10 mouse cellular contexts compared by ENCODE assay signal in genomic region chr13:60420842-60421696, GRCm38 (mm10).
DNase-seq lines count a peak whose midpoint lies in the region; ATAC-seq lines count a peak whose summit lies in the region.
"Had no signal": no experiment of that assay in that cellular context is flagged by ENCODE, and none has a peak within 500 bp of the region (broad histone marks: within the 10 kb centered on the region; RNA-seq: fewer than 3 reads in every experiment).

No protein-coding gene starts in this region.

- no peak for ATAC-seq in forebrain, embryonic 11.5 days (replicated peaks; ENCODE audit: low FRiP score)
- no peak for ATAC-seq in forebrain, embryonic 15.5 days (replicated peaks)
- ATAC-seq in liver, embryonic 13.5 days (ENCODE audit: low read depth): peak; percentile 18; the same call in 1 of the 2 replicates
- ATAC-seq in liver, embryonic 11.5 days (replicated peaks; ENCODE audit: low FRiP score): no peak
- ATAC-seq in heart, embryonic 13.5 days (ENCODE audit: extremely low read depth, insufficient number of reproducible peaks, low FRiP score, low TSS enrichment): peak; percentile 64; the same call in 1 of the 2 replicates
- no peak for ATAC-seq in limb, embryonic 15.5 days (ENCODE audit: insufficient number of reproducible peaks, low FRiP score, low TSS enrichment, low read depth)
- no peak for ATAC-seq in erythroblast, adult 5-6 weeks (replicated peaks; ENCODE audit: low FRiP score, poor library complexity, severe bottlenecking)
- ATAC-seq: forebrain, embryonic 16.5 days had no signal

- 72% methylated on average over 3 of the region's 3 CpGs for WGBS in forebrain, embryonic 11.5 days
- 40% methylated on average over 3 of the region's 3 CpGs for WGBS in forebrain, embryonic 15.5 days
- WGBS in liver, embryonic 13.5 days (ENCODE audit: insufficient replicate concordance): 33% methylated on average over 3 of the region's 3 CpGs
- WGBS in liver, embryonic 11.5 days: 40% methylated on average over 3 of the region's 3 CpGs
- WGBS in heart, embryonic 13.5 days: 19% methylated on average over 3 of the region's 3 CpGs
- WGBS in limb, embryonic 15.5 days: 47% methylated on average over 3 of the region's 3 CpGs

- H3K27ac ChIP-seq in forebrain, embryonic 11.5 days (ENCODE audit: low read depth, low read length): no peak overlapping the region
- no peak overlapping the region for H3K27ac ChIP-seq in forebrain, embryonic 15.5 days (replicated peaks)
- H3K27ac ChIP-seq in liver, embryonic 13.5 days: no peak overlapping the region
- H3K27ac ChIP-seq in liver, embryonic 11.5 days (ENCODE audit: low read depth, low read length): no peak overlapping the region
- peak overlapping the region; percentile 83 for H3K27ac ChIP-seq in heart, embryonic 13.5 days (replicated peaks)
- H3K27ac ChIP-seq in limb, embryonic 15.5 days: peak overlapping the region; percentile 58

- H3K9ac ChIP-seq in forebrain, embryonic 11.5 days (ENCODE audit: low read length): no peak overlapping the region
- no peak overlapping the region for H3K9ac ChIP-seq in forebrain, embryonic 15.5 days (replicated peaks)
- H3K9ac ChIP-seq in liver, embryonic 13.5 days: no peak overlapping the region
- no peak overlapping the region for H3K9ac ChIP-seq in liver, embryonic 11.5 days (ENCODE audit: low read depth, low read length)
- 0 out of 2 replicates have a peak overlapping the region, but pooled peaks have one; percentile 19 for H3K9ac ChIP-seq in heart, embryonic 13.5 days
- no peak overlapping the region for H3K9ac ChIP-seq in limb, embryonic 15.5 days

- no peaks in the 10 kb centered on the region for H3K9me3 ChIP-seq in forebrain, embryonic 11.5 days (ENCODE audit: control insufficient read depth, low read length)
- H3K9me3 ChIP-seq in forebrain, embryonic 15.5 days: no peaks in the 10 kb centered on the region
- no peaks in the 10 kb centered on the region for H3K9me3 ChIP-seq in liver, embryonic 13.5 days (replicated peaks)
- H3K9me3 ChIP-seq in liver, embryonic 11.5 days (ENCODE audit: control insufficient read depth, low read length): no peaks in the 10 kb centered on the region
- H3K9me3 ChIP-seq in heart, embryonic 13.5 days: 0 out of 2 replicates have a peak, but pooled peaks cover 3% of the 10 kb centered on the region
- H3K9me3 ChIP-seq in limb, embryonic 15.5 days: no peaks in the 10 kb centered on the region

- no peaks in the 10 kb centered on the region for H3K36me3 ChIP-seq in forebrain, embryonic 11.5 days (ENCODE audit: control insufficient read depth, insufficient read depth, low read length)
- H3K36me3 ChIP-seq in forebrain, embryonic 15.5 days: no peaks in the 10 kb centered on the region
- H3K36me3 ChIP-seq in liver, embryonic 13.5 days: no peaks in the 10 kb centered on the region
- H3K36me3 ChIP-seq in liver, embryonic 11.5 days (ENCODE audit: control insufficient read depth, insufficient read depth, low read length): no peaks in the 10 kb centered on the region
- no peaks in the 10 kb centered on the region for H3K36me3 ChIP-seq in heart, embryonic 13.5 days
- no peaks in the 10 kb centered on the region for H3K36me3 ChIP-seq in limb, embryonic 15.5 days

- no peaks in the 10 kb centered on the region; the same call in 1 of the 2 replicates for H3K4me1 ChIP-seq in forebrain, embryonic 11.5 days (replicated peaks; ENCODE audit: control insufficient read depth, insufficient read depth, low read length)
- H3K4me1 ChIP-seq in forebrain, embryonic 15.5 days: no peaks in the 10 kb centered on the region
- H3K4me1 ChIP-seq in liver, embryonic 13.5 days (replicated peaks): no peaks in the 10 kb centered on the region
- no peaks in the 10 kb centered on the region for H3K4me1 ChIP-seq in liver, embryonic 11.5 days (replicated peaks; ENCODE audit: control insufficient read depth, insufficient read depth, low read length)
- peaks cover 24% of the 10 kb centered on the region for H3K4me1 ChIP-seq in heart, embryonic 13.5 days
- peaks cover 48% of the 10 kb centered on the region for H3K4me1 ChIP-seq in limb, embryonic 15.5 days

- peak; percentile 43 for DNase-seq in forebrain, embryonic 11.5 days (ENCODE audit: low spot score)
- no peak for DNase-seq in liver, embryonic 13.5 days
- no peak for DNase-seq in liver, embryonic 11.5 days (ENCODE audit: low spot score)
- no peak for DNase-seq in yolk sac, embryonic 10.5 days (ENCODE audit: low spot score)

- no peak overlapping the region for H3K4me3 ChIP-seq in forebrain, embryonic 11.5 days (ENCODE audit: low read depth, low read length)
- H3K4me3 ChIP-seq in forebrain, embryonic 15.5 days: no peak overlapping the region
- no peak overlapping the region for H3K4me3 ChIP-seq in liver, embryonic 13.5 days (replicated peaks)
- no peak overlapping the region for H3K4me3 ChIP-seq in liver, embryonic 11.5 days (ENCODE audit: low read depth, low read length)
- no peak overlapping the region for H3K4me3 ChIP-seq in heart, embryonic 13.5 days
- H3K4me3 ChIP-seq in limb, embryonic 15.5 days: no peak overlapping the region

- H3K27me3 ChIP-seq in forebrain, embryonic 11.5 days (ENCODE audit: control insufficient read depth, insufficient read depth, low read length): no peaks in the 10 kb centered on the region
- H3K27me3 ChIP-seq in forebrain, embryonic 15.5 days: no peaks in the 10 kb centered on the region
- H3K27me3 ChIP-seq in liver, embryonic 13.5 days: no peaks in the 10 kb centered on the region
- H3K27me3 ChIP-seq in liver, embryonic 11.5 days (replicated peaks; ENCODE audit: control insufficient read depth, insufficient read depth, low read length): no peaks in the 10 kb centered on the region
- H3K27me3 ChIP-seq in heart, embryonic 13.5 days (replicated peaks): no peaks in the 10 kb centered on the region
- H3K27me3 ChIP-seq in limb, embryonic 15.5 days: no peaks in the 10 kb centered on the region

- H3K4me2 ChIP-seq in forebrain, embryonic 11.5 days (ENCODE audit: low read depth, low read length, severe bottlenecking): no peak overlapping the region
- H3K4me2 ChIP-seq in forebrain, embryonic 15.5 days (replicated peaks): no peak overlapping the region
- no peak overlapping the region for H3K4me2 ChIP-seq in liver, embryonic 13.5 days
- H3K4me2 ChIP-seq in liver, embryonic 11.5 days: no peak overlapping the region
- no peak overlapping the region for H3K4me2 ChIP-seq in heart, embryonic 13.5 days
- H3K4me2 ChIP-seq in limb, embryonic 15.5 days: no peak overlapping the region
- H3K4me2 ChIP-seq: midbrain, embryonic 11.5 days had no signal

Comparison
In these comparisons a context has a peak if more than half of its experiments do, and no peak if none do; other contexts are left out.
1. ATAC-seq: peak in liver, embryonic 13.5 days (single experiment) and heart, embryonic 13.5 days (single experiment); none in forebrain, embryonic 11.5 days (single experiment), forebrain, embryonic 15.5 days (single experiment), liver, embryonic 11.5 days (single experiment), limb, embryonic 15.5 days (single experiment) and erythroblast, adult 5-6 weeks (single experiment).
2. H3K27ac ChIP-seq: peak in heart, embryonic 13.5 days (single experiment) and limb, embryonic 15.5 days (single experiment); none in forebrain, embryonic 11.5 days (single experiment), forebrain, embryonic 15.5 days (single experiment), liver, embryonic 13.5 days (single experiment) and liver, embryonic 11.5 days (single experiment).